Mouse (Mus musculus) spleen, adult 2 months (tissue): Measurements from ENCODE around the gene Zhx3.

Source experiments
- CTCF ChIP-seq: fragments of 200-500 bp; IDR thresholded peaks from 2 replicates; pipeline ENCODE4 v1.5.1; 2011; ENCODE audit warnings: mild to moderate bottlenecking, inconsistent platforms; ENCODE audit not compliant: insufficient read depth, insufficient read length, insufficient replicate concordance; ENCODE audit errors: extremely low read depth
- POLR2A ChIP-seq: fragments of 200-500 bp; IDR thresholded peaks from 2 replicates; pipeline ENCODE4 v1.6.1; 2011; ENCODE audit warnings: low read depth, low read length, inconsistent platforms

GRCm38 (mm10) chr2:160915821-160916610, 43.2 kb upstream of the Zhx3 start:
- TF ChIP-seq CTCF, result no peak
- no peak for TF ChIP-seq POLR2A
